19 mouse cellular contexts compared by ENCODE assay signal in the genomic region with DNA sequence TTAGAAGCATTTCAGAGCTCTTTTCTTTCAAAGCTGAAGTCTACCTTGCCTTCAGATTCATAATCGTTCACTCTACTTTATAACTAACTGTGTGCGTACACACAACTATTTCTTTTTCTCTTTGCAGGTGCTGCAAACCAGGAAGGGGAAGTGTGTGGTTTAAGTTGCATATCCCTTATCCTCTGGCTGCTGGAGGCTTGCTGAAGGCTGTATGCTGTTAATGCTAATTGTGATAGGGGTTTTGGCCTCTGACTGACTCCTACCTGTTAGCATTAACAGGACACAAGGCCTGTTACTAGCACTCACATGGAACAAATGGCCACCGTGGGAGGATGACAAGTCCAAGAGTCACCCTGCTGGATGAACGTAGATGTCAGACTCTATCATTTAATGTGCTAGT. TPM values are rescaled to one million over a fixed set of nuclear protein-coding genes. Genes with fewer than 3 reads are reported as not detected.
DNase-seq lines count a peak whose midpoint lies in the region; ATAC-seq lines count a peak whose summit lies in the region.
"Had no signal": no experiment of that assay in that cellular context is flagged by ENCODE, and none has a peak within 500 bp of the region (broad histone marks: within the 10 kb centered on the region; RNA-seq: fewer than 3 reads in every experiment).

No protein-coding gene starts in this region.

- no peak overlapping the region for H3K4me3 ChIP-seq in neural tube, embryonic 15.5 days (replicated peaks)
- H3K4me3 ChIP-seq in hindbrain, embryonic 13.5 days = no peak overlapping the region
- H3K4me3 ChIP-seq: hindbrain, embryonic 10.5 days; intestine, embryonic 15.5 days; layer of hippocampus, adult 2 months; limb, embryonic 12.5 days; liver, embryonic 13.5 days; neural tube, embryonic 13.5 days had no signal

- ATAC-seq in megakaryocyte, adult 5-6 weeks (ENCODE audit: poor library complexity, severe bottlenecking) = peak; percentile 79
- no peak for ATAC-seq in neural tube, embryonic 15.5 days (ENCODE audit: low FRiP score)
- ATAC-seq in hindbrain, embryonic 13.5 days (ENCODE audit: low FRiP score) = no peak
- ATAC-seq: forebrain, embryonic 16.5 days; intestine, embryonic 15.5 days had no signal

- H3K27ac ChIP-seq in neural tube, embryonic 15.5 days (replicated peaks) = no peak overlapping the region
- H3K27ac ChIP-seq in hindbrain, embryonic 13.5 days = no peak overlapping the region
- H3K27ac ChIP-seq: hindbrain, embryonic 10.5 days; intestine, embryonic 15.5 days; kidney, postnatal 0 days; layer of hippocampus, adult 2 months; limb, embryonic 12.5 days; liver, embryonic 13.5 days; neural tube, embryonic 13.5 days had no signal

- DNase-seq in kidney, adult 11 months = peak; percentile 11
- DNase-seq in kidney, postnatal 25 days = no peak
- DNase-seq in 416B (ENCODE audit: low read depth) = peak; percentile 50
- DNase-seq in T-cell, adult 2 months (ENCODE audit: low spot score) = peak; percentile 30
- no peak for DNase-seq in retina, embryonic 14.5 days (ENCODE audit: low spot score)
- DNase-seq: cerebellum, adult 11-12 months; cerebellum, postnatal 36 days; heart, adult 11 months; liver, embryonic 13.5 days had no signal

- no peaks in the 10 kb centered on the region for H3K4me1 ChIP-seq in neural tube, embryonic 15.5 days
- H3K4me1 ChIP-seq in hindbrain, embryonic 13.5 days (replicated peaks) = no peaks in the 10 kb centered on the region
- H3K4me1 ChIP-seq: hindbrain, embryonic 10.5 days; intestine, embryonic 15.5 days; limb, embryonic 12.5 days; liver, embryonic 13.5 days; neural tube, embryonic 13.5 days had no signal

- no peak overlapping the region for H3K4me2 ChIP-seq in neural tube, embryonic 15.5 days
- H3K4me2 ChIP-seq in hindbrain, embryonic 13.5 days = no peak overlapping the region
- H3K4me2 ChIP-seq: intestine, embryonic 15.5 days; limb, embryonic 12.5 days; liver, embryonic 13.5 days; neural tube, embryonic 13.5 days had no signal

- peaks cover 9% of the 10 kb centered on the region; the same call in 1 of the 2 replicates for H3K36me3 ChIP-seq in neural tube, embryonic 15.5 days
- H3K36me3 ChIP-seq in hindbrain, embryonic 13.5 days = peaks cover 11% of the 10 kb centered on the region
- H3K36me3 ChIP-seq: intestine, embryonic 15.5 days; liver, embryonic 13.5 days had no signal

- no peaks in the 10 kb centered on the region for H3K27me3 ChIP-seq in neural tube, embryonic 15.5 days (replicated peaks)
- no peaks in the 10 kb centered on the region for H3K27me3 ChIP-seq in hindbrain, embryonic 13.5 days
- H3K27me3 ChIP-seq: intestine, embryonic 15.5 days; limb, embryonic 12.5 days; liver, embryonic 13.5 days; neural tube, embryonic 13.5 days had no signal

- no peak overlapping the region for H3K9ac ChIP-seq in neural tube, embryonic 15.5 days (replicated peaks)
- H3K9ac ChIP-seq in hindbrain, embryonic 13.5 days = no peak overlapping the region
- H3K9ac ChIP-seq: intestine, embryonic 15.5 days; limb, embryonic 12.5 days; liver, embryonic 13.5 days; neural tube, embryonic 13.5 days had no signal

- H3K9me3 ChIP-seq in neural tube, embryonic 15.5 days (replicated peaks) = no peaks in the 10 kb centered on the region
- no peaks in the 10 kb centered on the region for H3K9me3 ChIP-seq in hindbrain, embryonic 13.5 days
- H3K9me3 ChIP-seq: hindbrain, embryonic 10.5 days; intestine, embryonic 15.5 days; limb, embryonic 12.5 days; liver, embryonic 13.5 days; neural tube, embryonic 13.5 days had no signal

- WGBS in neural tube, embryonic 15.5 days = 86% methylated on average over 4 of the region's 4 CpGs
- 86% methylated on average over 4 of the region's 4 CpGs for WGBS in hindbrain, embryonic 13.5 days

RNA-seq across cellular contexts. Expression of a gene that starts 21.6 kb away (rescaled TPM):
- total RNA-seq in megakaryocyte, adult 5-6 weeks (2015) = 26.1 and 29.2 TPM in 2 replicates
- 37.8 and 41.1 TPM in 2 replicates for total RNA-seq in megakaryocyte, adult 5-6 weeks (2017)
- polyA plus RNA-seq in neural tube, embryonic 15.5 days (2015; fragmentation: Nextera tagmentation; extraction: Ambion mirVana) = 38.7 and 39.6 TPM in 2 replicates
- 39.7 and 42.0 TPM in 2 replicates for polyA plus RNA-seq in hindbrain, embryonic 13.5 days (2015; fragmentation: Nextera tagmentation; extraction: Ambion mirVana)

RNA-seq across cellular contexts. Expression of a gene that starts 60.0 kb away (rescaled TPM):
- 0.04 TPM in 1 of 2 replicates, not detected in the other for total RNA-seq in megakaryocyte, adult 5-6 weeks (2015)
- not detected in 2 replicates for total RNA-seq in megakaryocyte, adult 5-6 weeks (2017)
- polyA plus RNA-seq in neural tube, embryonic 15.5 days (2015; fragmentation: Nextera tagmentation; extraction: Ambion mirVana) = 20.8 and 24.5 TPM in 2 replicates
- polyA plus RNA-seq in hindbrain, embryonic 13.5 days (2015; fragmentation: Nextera tagmentation; extraction: Ambion mirVana) = 25.7 and 27.2 TPM in 2 replicates

Comparison
In these comparisons a context has a peak if more than half of its experiments do, and no peak if none do; other contexts are left out.
1. DNase-seq: peak in kidney, adult 11 months (single experiment), 416B (single experiment) and T-cell, adult 2 months (single experiment); none in kidney, postnatal 25 days (0 of 2) and retina, embryonic 14.5 days (single experiment).